Mouse (Mus musculus): ENCODE data around the gene Lix1. TPM values are rescaled to one million over a fixed set of nuclear protein-coding genes. Genes with fewer than 3 reads are reported as not detected.

Gene Lix1
- polyA plus RNA-seq, 1 experiment from 2014 or later = 50.9 TPM

- Histone ChIP-seq H3K4me1 (no peaks in the 10 kb centered on the region), H3K27me3 (no peaks in the 10 kb centered on the region), H3K36me3 (no peaks in the 10 kb centered on the region), H3K4me3 (no peak overlapping the region), H3K9ac (no peak overlapping the region), H3K27ac (no peak overlapping the region), H3K4me2 (replicated peaks) (no peak overlapping the region), H3K9me3 (no peaks in the 10 kb centered on the region)
- 60% methylated on average over 3 of the region's 3 CpGs for WGBS
- ATAC-seq (ENCODE audit: insufficient number of reproducible peaks, insufficient read depth, low FRiP score, low TSS enrichment) = no peak
Measured at GRCm38 (mm10) chr17:17499278-17499677, 96.8 kb downstream of the Lix1 start.

GRCm38 (mm10) chr17:17506677-17507076, 104.2 kb downstream of the Lix1 start:
- H3K9ac ChIP-seq = no peak overlapping the region
- H3K27me3 ChIP-seq = no peaks in the 10 kb centered on the region
- 79% methylated on average over 10 of the region's 10 CpGs for WGBS

More at GRCm38 (mm10) chr17:17506677-17507076, 104.2 kb downstream of the Lix1 start:
- H3K4me2 ChIP-seq (replicated peaks) = no peak overlapping the region
- no peak for ATAC-seq (ENCODE audit: insufficient number of reproducible peaks, insufficient read depth, low FRiP score, low TSS enrichment)
- H3K27ac ChIP-seq = no peak overlapping the region
- no peaks in the 10 kb centered on the region for H3K36me3 ChIP-seq
- H3K4me3 ChIP-seq = no peak overlapping the region
- H3K4me1 ChIP-seq = no peaks in the 10 kb centered on the region
- H3K9me3 ChIP-seq = no peaks in the 10 kb centered on the region

Other genes starting within 250 kb of the Lix1 start
- 33.0 and 33.5 TPM in 2 replicates for gene Riok2, start 28.4 kb upstream of the Lix1 start, polyA plus RNA-seq (2016; fragmentation: Nextera tagmentation; extraction: Ambion mirVana)
- 9.6 and 12.1 TPM in 2 replicates for gene Lnpep, start 222.4 kb downstream of the Lix1 start, polyA plus RNA-seq (2016; fragmentation: Nextera tagmentation; extraction: Ambion mirVana)